Mouse (Mus musculus) hindbrain, embryonic 16.5 days (tissue): Measurements from ENCODE around the gene Apof. TPM values are rescaled to one million over a fixed set of nuclear protein-coding genes. Genes with fewer than 3 reads are reported as not detected.

ENCODE experiments used
- ATAC-seq: fragments of 200-750 bp; cut with Nextera tagmentation; 2 replicates; pipeline ENCODE4 v1.8.0; 2017; ENCODE audit warnings: moderate TSS enrichment, moderate library complexity
- H3K27ac ChIP-seq: fragments of 300-500 bp; sonication (generic); 2 replicates; pipeline ENCODE4 v1.5.1; 2014; ENCODE audit warnings: low read depth, mild to moderate bottlenecking, control low read depth, low read length, moderate library complexity
- H3K27me3 ChIP-seq: fragments of 300-500 bp; sonication (generic); replicated peaks from 2 replicates; pipeline ENCODE4 v1.6.1; 2014; ENCODE audit warnings: low read length; ENCODE audit not compliant: control insufficient read depth, insufficient read depth
- H3K36me3 ChIP-seq: fragments of 300-500 bp; sonication (generic); 2 replicates; pipeline ENCODE4 v1.6.1; 2014; ENCODE audit warnings: mild to moderate bottlenecking, low read length, moderate library complexity, mixed read lengths; ENCODE audit not compliant: control insufficient read depth, insufficient read depth
- H3K4me1 ChIP-seq: fragments of 300-500 bp; sonication (generic); 2 replicates; pipeline ENCODE4 v1.6.1; 2014; ENCODE audit warnings: low read depth, low read length; ENCODE audit not compliant: control insufficient read depth, insufficient read depth
- H3K4me2 ChIP-seq: fragments of 300-500 bp; sonication (generic); 2 replicates; pipeline ENCODE4 v1.6.1; 2014; ENCODE audit warnings: mild to moderate bottlenecking, low read length, control low read depth, moderate library complexity
- H3K4me3 ChIP-seq: fragments of 300-500 bp; sonication (generic); 2 replicates; pipeline ENCODE4 v1.5.1; 2014; ENCODE audit warnings: mild to moderate bottlenecking, low read length, control low read depth, moderate library complexity
- H3K9ac ChIP-seq: fragments of 300-500 bp; sonication (generic); 2 replicates; pipeline ENCODE4 v1.6.1; 2014; ENCODE audit warnings: low read depth, mild to moderate bottlenecking, control low read depth, low read length, moderate library complexity
- H3K9me3 ChIP-seq: fragments of 300-500 bp; sonication (generic); 2 replicates; pipeline ENCODE4 v1.6.1; 2014; ENCODE audit warnings: mild to moderate bottlenecking, low read length, moderate library complexity; ENCODE audit not compliant: control insufficient read depth
- WGBS: fragments of 180-500 bp; shearing (Covaris S2); extraction: QIAGEN DNeasy Blood & Tissue Kit; methylation state at CpG from one replicate; pipeline ENCODE4 v1.1.7; 2014; 5-methylcytosine and 5-hydroxymethylcytosine counted together
- polyA plus RNA-seq: library from polyadenylated mRNA; unstranded; fragments of >200 nt; fragmentation: Nextera tagmentation; extraction: Ambion mirVana; gene quantifications from 2 replicates; pipeline ENCODE4 v1.2.1, GENCODE M21; 2015

The Apof gene
- polyA plus RNA-seq, 1 experiment from 2014 or later, result 0.24 TPM

DNA sequence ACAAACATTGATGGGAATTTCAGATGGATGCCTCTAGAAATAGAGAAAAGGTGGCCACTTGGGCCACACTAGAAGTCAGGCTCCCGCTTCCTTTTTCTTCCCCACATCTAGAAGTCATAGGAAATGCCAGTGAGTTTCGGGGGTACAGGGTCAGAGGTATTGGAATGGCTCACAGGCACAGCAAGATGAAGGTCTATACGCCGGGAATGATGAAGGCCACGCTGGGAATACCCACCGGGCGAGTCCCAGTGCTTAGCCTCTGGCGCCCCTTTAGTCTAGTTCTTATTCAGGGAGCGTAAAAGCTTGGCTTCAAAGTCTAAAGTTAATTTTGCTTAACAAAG is 34.3 kb downstream of the Apof start:
- peak; percentile 62 for ATAC-seq
- Histone ChIP-seq H3K4me3 (peak overlapping the region; percentile 57), H3K36me3 (no peaks in the 10 kb centered on the region), H3K9me3 (no peaks in the 10 kb centered on the region), H3K4me1 (peaks cover 14% of the 10 kb centered on the region), H3K4me2 (peak overlapping the region; percentile 72), H3K9ac (peak overlapping the region; percentile 73), H3K27me3 (no peaks in the 10 kb centered on the region), H3K27ac (peak overlapping the region; percentile 98)
- WGBS, result 0% methylated on average over 9 of the region's 9 CpGs

DNA sequence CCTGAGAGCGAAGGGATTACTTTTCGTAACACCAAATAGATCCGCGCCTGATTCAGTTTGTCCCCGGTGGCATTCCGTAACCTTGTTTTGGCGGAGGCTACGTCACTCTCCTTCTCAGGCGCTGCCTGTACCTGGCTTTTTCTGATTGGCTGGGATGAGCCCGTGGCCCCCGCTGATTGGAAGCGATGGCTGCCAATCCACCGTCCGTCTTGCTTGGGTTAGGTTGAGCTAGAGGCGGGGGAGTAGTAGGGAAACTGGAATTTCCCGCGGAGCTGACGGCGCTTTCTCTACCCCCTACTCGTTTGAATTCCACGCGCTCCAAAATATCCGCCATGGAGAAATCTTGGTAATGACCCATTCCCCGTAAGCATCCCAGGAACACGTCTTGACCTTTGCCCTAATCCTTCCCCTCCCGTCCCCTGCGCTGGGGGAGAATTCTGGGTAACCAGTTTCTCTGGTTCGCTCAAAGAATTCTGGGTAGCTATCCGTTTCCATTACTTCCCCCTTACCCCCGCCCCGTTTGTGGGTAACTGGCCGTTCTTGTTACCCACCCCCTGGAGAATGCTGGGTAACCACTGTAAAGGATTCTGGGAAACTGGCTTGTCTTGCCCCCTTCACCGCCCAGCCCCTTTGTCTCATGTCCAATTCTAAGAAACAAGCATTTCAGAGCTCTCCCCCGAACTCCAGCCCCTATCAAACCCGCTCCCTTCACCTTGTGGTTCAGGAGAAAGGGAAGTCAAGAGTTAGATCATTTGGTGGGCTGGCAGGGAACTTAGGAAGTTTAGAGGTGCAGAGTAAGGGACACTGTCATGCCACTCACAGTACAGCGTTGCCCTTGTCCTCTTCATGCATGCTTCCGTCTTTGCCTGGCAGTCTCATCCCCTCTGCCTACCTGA is 34.9 kb downstream of the Apof start, which contains the start of gene Pan2:
Pan2 (plus strand) TSS at position 210 of the 896 bp plus-strand sequence.
- peak; percentile 99 for ATAC-seq
- H3K4me3 ChIP-seq, result peak within 1 kb of the TSS; percentile 57
- H3K27ac ChIP-seq, result peak within 1 kb of the TSS; percentile 98
- peaks cover 14% of the 10 kb centered on the region for H3K4me1 ChIP-seq
- peak within 1 kb of the TSS; percentile 89 for H3K4me2 ChIP-seq
- H3K9ac ChIP-seq, result peak within 1 kb of the TSS; percentile 79
- H3K36me3 ChIP-seq, result no peaks in the 10 kb centered on the region
- no peaks in the 10 kb centered on the region for H3K27me3 ChIP-seq
- no peaks in the 10 kb centered on the region for H3K9me3 ChIP-seq
- 2% methylated on average over 37 of the region's 37 CpGs for WGBS

DNA sequence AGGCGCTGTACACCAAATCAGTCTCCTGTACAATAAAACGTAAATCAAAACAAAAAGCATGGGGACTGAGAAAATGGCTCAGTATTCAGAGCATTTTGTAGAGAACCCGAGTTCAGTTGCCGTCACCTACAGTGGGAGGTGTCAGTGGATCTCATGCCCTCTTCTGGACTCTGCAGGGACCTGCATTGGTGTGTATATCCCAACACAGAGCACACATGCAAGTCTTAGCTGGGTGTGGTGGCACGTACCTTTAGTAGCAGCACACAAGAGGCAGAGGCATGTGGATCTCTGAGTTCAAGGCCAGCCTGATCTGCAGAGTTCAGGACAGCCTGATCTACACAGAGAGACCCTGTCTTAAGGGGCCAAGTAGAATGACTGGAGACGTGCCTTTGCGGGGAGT is 41.2 kb downstream of the Apof start:
- Histone ChIP-seq H3K4me2 (no peak overlapping the region), H3K27me3 (no peaks in the 10 kb centered on the region), H3K27ac (no peak overlapping the region), H3K4me1 (peaks cover 5% of the 10 kb centered on the region), H3K9ac (no peak overlapping the region), H3K4me3 (no peak overlapping the region), H3K9me3 (no peaks in the 10 kb centered on the region), H3K36me3 (peaks cover 17% of the 10 kb centered on the region)
- 84% methylated on average over 7 of the region's 7 CpGs for WGBS
- ATAC-seq, result no peak

DNA sequence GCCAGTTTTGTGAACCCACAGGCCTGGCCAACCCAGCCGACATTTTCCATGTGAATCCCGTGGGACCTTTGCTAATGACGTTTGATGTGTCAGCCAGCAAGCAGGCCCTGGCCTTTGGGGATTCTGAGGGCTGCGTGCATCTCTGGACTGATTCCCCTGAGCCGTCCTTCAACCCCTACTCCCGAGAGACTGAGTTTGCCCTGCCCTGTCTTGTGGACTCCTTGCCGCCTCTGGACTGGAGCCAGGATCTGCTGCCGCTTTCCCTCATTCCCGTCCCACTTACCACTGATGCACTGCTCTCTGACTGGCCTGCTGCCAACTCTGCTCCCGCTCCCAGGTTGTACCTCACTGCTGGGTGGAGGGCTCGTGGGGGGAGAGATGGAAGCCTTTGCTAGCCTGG is 41.7 kb downstream of the Apof start:
- ATAC-seq, result peak; percentile 56; the same call in 1 of the 2 replicates
- Histone ChIP-seq H3K36me3 (peaks cover 21% of the 10 kb centered on the region), H3K27ac (no peak overlapping the region), H3K4me1 (peaks cover 5% of the 10 kb centered on the region), H3K9me3 (no peaks in the 10 kb centered on the region), H3K27me3 (no peaks in the 10 kb centered on the region), H3K4me3 (no peak overlapping the region), H3K4me2 (no peak overlapping the region), H3K9ac (no peak overlapping the region)
- 50% methylated on average over 11 of the region's 11 CpGs for WGBS

DNA sequence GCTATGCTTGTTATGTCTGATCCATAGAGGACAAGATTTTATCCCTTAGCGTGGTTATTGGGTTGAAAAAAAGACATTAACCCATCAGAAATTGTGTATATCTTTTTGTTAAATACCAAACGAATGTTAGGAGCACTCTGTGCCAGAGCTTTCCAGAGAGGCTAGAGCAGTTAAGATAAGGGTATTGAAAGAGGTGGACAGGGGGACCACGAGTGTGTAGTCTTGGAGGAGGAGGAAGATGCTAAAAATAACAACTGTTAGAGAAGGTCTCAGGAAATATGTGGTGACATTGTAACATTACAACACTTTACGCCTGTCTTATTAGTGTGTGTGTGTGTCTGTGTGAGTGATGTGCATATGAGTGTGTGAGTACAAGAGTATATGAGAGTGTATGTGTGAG is 42.4 kb downstream of the Apof start:
- H3K36me3 ChIP-seq, result peaks cover 25% of the 10 kb centered on the region

DNA sequence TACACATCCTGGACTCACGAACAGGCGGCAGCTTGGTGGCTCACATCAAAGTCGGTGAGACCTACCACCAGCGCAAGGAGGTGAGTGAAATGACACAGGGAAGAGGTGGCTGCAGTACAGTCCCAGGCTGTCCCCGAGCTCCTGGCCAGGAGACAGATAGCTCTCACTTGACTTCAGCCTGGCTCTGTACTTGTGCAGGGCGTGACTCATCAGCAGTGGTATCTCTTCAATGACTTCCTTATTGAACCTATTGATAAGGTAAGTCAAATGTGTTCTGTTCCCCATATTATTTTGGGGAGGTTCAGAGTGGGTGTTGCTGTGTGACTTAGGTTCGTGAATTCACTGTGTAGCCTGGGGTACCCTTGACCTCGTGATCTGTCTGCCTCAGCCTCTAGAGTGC is 47.1 kb downstream of the Apof start:
- ATAC-seq, result no peak
- H3K4me3 ChIP-seq, result no peak overlapping the region
- WGBS, result 97% methylated on average over 8 of the region's 8 CpGs

More for the DNA sequence above, 42.4 kb downstream of the Apof start:
- Histone ChIP-seq H3K27ac (no peak overlapping the region), H3K4me1 (peaks cover 5% of the 10 kb centered on the region), H3K4me3 (no peak overlapping the region), H3K4me2 (no peak overlapping the region), H3K9me3 (no peaks in the 10 kb centered on the region), H3K9ac (no peak overlapping the region), H3K27me3 (no peaks in the 10 kb centered on the region)
- ATAC-seq, result no peak
- 87% methylated on average over 4 of the region's 4 CpGs for WGBS

More for the DNA sequence above, 47.1 kb downstream of the Apof start:
- H3K9ac ChIP-seq, result no peak overlapping the region
- H3K27me3 ChIP-seq, result no peaks in the 10 kb centered on the region
- no peaks in the 10 kb centered on the region for H3K9me3 ChIP-seq
- H3K4me1 ChIP-seq, result no peaks in the 10 kb centered on the region
- H3K27ac ChIP-seq, result no peak overlapping the region
- no peak overlapping the region for H3K4me2 ChIP-seq
- peaks cover 43% of the 10 kb centered on the region for H3K36me3 ChIP-seq

Other genes starting within 250 kb of the Apof start
- 426 and 444 TPM in 2 replicates for gene Naca, start 233.1 kb upstream of the Apof start, polyA plus RNA-seq
- 359 and 361 TPM in 2 replicates for gene Ptges3, start 209.7 kb upstream of the Apof start, polyA plus RNA-seq
- 2,423 and 2,704 TPM in 2 replicates for gene Atp5b, start 185.4 kb upstream of the Apof start, polyA plus RNA-seq
- gene Baz2a, start 177.1 kb upstream of the Apof start, polyA plus RNA-seq, result 6.9 and 7.3 TPM in 2 replicates
- 8.2 and 10.7 TPM in 2 replicates for gene Rbms2, start 88.4 kb upstream of the Apof start, polyA plus RNA-seq
- 1.8 and 2.4 TPM in 2 replicates for gene Gls2, start 74.2 kb upstream of the Apof start, polyA plus RNA-seq
- 23.6 and 25.5 TPM in 2 replicates for gene Spryd4, start 56.9 kb upstream of the Apof start, polyA plus RNA-seq
- gene Mip, start 42.8 kb upstream of the Apof start, polyA plus RNA-seq, result 0.11 and 0.24 TPM in 2 replicates
- 19.7 and 22.4 TPM in 2 replicates for gene Timeless, start 36.6 kb upstream of the Apof start, polyA plus RNA-seq
- gene Apon, start 14.6 kb upstream of the Apof start, polyA plus RNA-seq, result 0.11 TPM in 1 of 2 replicates, not detected in the other
- 19.3 and 22.2 TPM in 2 replicates for gene Stat2, start 1.9 kb downstream of the Apof start, polyA plus RNA-seq
- gene Il23a, start 30.1 kb downstream of the Apof start, polyA plus RNA-seq, result 0.22 and 0.73 TPM in 2 replicates
- gene Pan2, start 34.7 kb downstream of the Apof start, polyA plus RNA-seq, result 18.2 and 20.9 TPM in 2 replicates
- gene Cnpy2, start 53.8 kb downstream of the Apof start, polyA plus RNA-seq, result 196 and 202 TPM in 2 replicates
- gene Cs, start 69.1 kb downstream of the Apof start, polyA plus RNA-seq, result 303 and 314 TPM in 2 replicates
- gene Coq10a, start 100.3 kb downstream of the Apof start, polyA plus RNA-seq, result 11.4 and 32.3 TPM in 2 replicates
- 9.9 and 12.1 TPM in 2 replicates for gene Ankrd52, start 108.4 kb downstream of the Apof start, polyA plus RNA-seq
- gene Slc39a5, start 132.6 kb downstream of the Apof start, polyA plus RNA-seq, result 0.36 and 0.41 TPM in 2 replicates
- 126 and 150 TPM in 2 replicates for gene Nabp2, start 142.8 kb downstream of the Apof start, polyA plus RNA-seq
- 96.7 and 98.3 TPM in 2 replicates for gene Rnf41, start 143.0 kb downstream of the Apof start, polyA plus RNA-seq
- 136 and 168 TPM in 2 replicates for gene Smarcc2, start 190.6 kb downstream of the Apof start, polyA plus RNA-seq
- gene Myl6, start 225.5 kb downstream of the Apof start, polyA plus RNA-seq, result 946 and 1,028 TPM in 2 replicates
- 6.7 and 7.1 TPM in 2 replicates for gene Myl6b, start 230.0 kb downstream of the Apof start, polyA plus RNA-seq